In the genomic region with DNA sequence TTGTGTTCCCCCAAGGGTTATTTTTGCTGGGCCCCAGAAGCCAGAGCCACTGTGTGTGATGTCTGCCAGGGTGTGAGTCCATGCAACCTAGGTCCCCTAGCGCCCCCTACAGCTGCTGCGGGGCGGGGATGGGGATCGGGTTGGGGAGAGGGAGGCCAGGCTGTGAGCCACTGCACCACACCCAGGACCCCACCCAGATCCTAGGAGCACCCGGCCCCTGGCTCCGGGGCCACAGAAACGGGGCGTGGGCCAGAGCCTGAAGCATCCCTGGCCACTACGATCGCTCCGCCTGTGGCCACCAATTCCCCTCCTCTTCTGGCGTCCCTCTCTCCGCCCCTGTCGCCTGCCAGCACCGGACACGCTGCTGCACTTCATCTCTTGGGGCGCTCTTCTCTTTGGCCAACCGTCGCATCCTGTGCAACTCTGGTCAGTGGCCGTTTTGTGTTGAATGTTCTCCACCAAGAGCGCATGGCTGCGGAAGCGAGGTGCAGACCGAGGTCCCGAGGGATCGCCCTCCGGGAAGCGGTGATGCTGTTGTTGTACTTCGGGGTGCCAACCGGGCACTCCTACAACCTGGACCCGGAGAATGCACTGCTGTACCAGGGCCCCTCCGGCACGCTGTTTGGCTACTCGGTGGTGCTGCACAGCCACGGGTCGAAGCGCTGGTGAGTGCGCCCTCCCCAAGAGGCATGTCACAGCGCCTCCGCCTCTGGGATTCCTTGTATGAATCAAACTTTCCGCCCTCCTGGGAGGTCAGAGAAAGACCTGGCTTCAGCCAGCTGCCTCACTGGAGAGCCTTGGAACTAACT, we compare ENCODE assay signal across 8 mouse cellular contexts. TPM values are rescaled to one million over a fixed set of nuclear protein-coding genes. Genes with fewer than 3 reads are reported as not detected.
DNase-seq lines count a peak whose midpoint lies in the region; ATAC-seq and TF ChIP-seq lines count a peak whose summit lies in the region.

A gene (plus strand): TSS at position 235 of the 809 bp plus-strand sequence.

- peak within 1 kb of the TSS; percentile 54 for H3K27ac ChIP-seq in heart, embryonic 11.5 days (ENCODE audit: low read depth, low read length)
- H3K27ac ChIP-seq in kidney, embryonic 15.5 days = peak within 1 kb of the TSS; percentile 68
- H3K27ac ChIP-seq in midbrain, postnatal 0 days (ENCODE audit: low read depth, low read length) = no peak within 1 kb of the TSS

- TF ChIP-seq CTCF in midbrain, postnatal 0 days (IDR thresholded peaks at IDR 0.05) = peak; percentile 58

- H3K9ac ChIP-seq in heart, embryonic 11.5 days (ENCODE audit: low read depth, low read length) = peak within 1 kb of the TSS; percentile 68
- peak within 1 kb of the TSS; percentile 36 for H3K9ac ChIP-seq in kidney, embryonic 15.5 days
- peak within 1 kb of the TSS; percentile 50 for H3K9ac ChIP-seq in midbrain, postnatal 0 days (replicated peaks; ENCODE audit: low read length, poor library complexity, severe bottlenecking)

- peak within 1 kb of the TSS; percentile 61 for H3K4me3 ChIP-seq in heart, embryonic 11.5 days (ENCODE audit: low read depth, low read length)
- peak within 1 kb of the TSS; percentile 51 for H3K4me3 ChIP-seq in kidney, embryonic 15.5 days (replicated peaks)
- H3K4me3 ChIP-seq in midbrain, postnatal 0 days (ENCODE audit: low read depth, low read length) = peak within 1 kb of the TSS; percentile 49

- no peaks in the 10 kb centered on the region for H3K36me3 ChIP-seq in heart, embryonic 11.5 days (ENCODE audit: control insufficient read depth, insufficient read depth, low read length)
- no peaks in the 10 kb centered on the region for H3K36me3 ChIP-seq in kidney, embryonic 15.5 days
- H3K36me3 ChIP-seq in midbrain, postnatal 0 days (ENCODE audit: insufficient read depth, low read length) = no peaks in the 10 kb centered on the region

- no peaks in the 10 kb centered on the region for H3K9me3 ChIP-seq in heart, embryonic 11.5 days (replicated peaks; ENCODE audit: control insufficient read depth, low read length)
- no peaks in the 10 kb centered on the region for H3K9me3 ChIP-seq in kidney, embryonic 15.5 days (replicated peaks)
- H3K9me3 ChIP-seq in midbrain, postnatal 0 days (ENCODE audit: low read length) = no peaks in the 10 kb centered on the region

- DNase-seq in B cell, adult 2 months = peak; percentile 95 to 96
- DNase-seq in brain, embryonic 18.5 days (ENCODE audit: low read depth, low spot score) = peak; percentile 18
- DNase-seq in liver = peak; percentile 99
- peak; percentile 64 for DNase-seq in midbrain, postnatal 0 days (ENCODE audit: low spot score)
- peak; percentile 97 to 98 for DNase-seq in spleen, postnatal 10 days (ENCODE audit: low spot score in 2 of 2)

- WGBS in heart, embryonic 11.5 days (ENCODE audit: insufficient replicate concordance) = under 1% methylated on average over 41 of the region's 41 CpGs
- WGBS in kidney, embryonic 15.5 days = under 1% methylated on average over 41 of the region's 41 CpGs
- WGBS in midbrain, postnatal 0 days = under 1% methylated on average over 41 of the region's 41 CpGs

- no peaks in the 10 kb centered on the region; the same call in 1 of the 2 replicates for H3K4me1 ChIP-seq in heart, embryonic 11.5 days (ENCODE audit: control insufficient read depth, insufficient read depth, low read length)
- peaks cover 23% of the 10 kb centered on the region for H3K4me1 ChIP-seq in kidney, embryonic 15.5 days
- 0 out of 2 replicates have a peak, but pooled peaks cover 7% of the 10 kb centered on the region for H3K4me1 ChIP-seq in midbrain, postnatal 0 days (ENCODE audit: insufficient read depth, low read length)

- ATAC-seq in erythroblast, adult 5-6 weeks (replicated peaks; ENCODE audit: low FRiP score, poor library complexity, severe bottlenecking) = peak; percentile 70
- ATAC-seq in heart, embryonic 11.5 days (replicated peaks; ENCODE audit: insufficient number of reproducible peaks, low FRiP score, low TSS enrichment) = peak; percentile 68
- peak; percentile 88 for ATAC-seq in kidney, embryonic 15.5 days (replicated peaks; ENCODE audit: low FRiP score)
- ATAC-seq in midbrain, postnatal 0 days (ENCODE audit: low FRiP score) = peak; percentile 77

- H3K27me3 ChIP-seq in heart, embryonic 11.5 days (ENCODE audit: control insufficient read depth, insufficient read depth, low read length) = no peaks in the 10 kb centered on the region
- H3K27me3 ChIP-seq in kidney, embryonic 15.5 days = no peaks in the 10 kb centered on the region
- peaks cover 4% of the 10 kb centered on the region; the same call in 1 of the 2 replicates for H3K27me3 ChIP-seq in midbrain, postnatal 0 days (ENCODE audit: insufficient read depth, low read length)

- peak within 1 kb of the TSS; percentile 91 for H3K4me2 ChIP-seq in heart, embryonic 11.5 days
- peak within 1 kb of the TSS; percentile 80 for H3K4me2 ChIP-seq in kidney, embryonic 15.5 days
- peak within 1 kb of the TSS; percentile 92 for H3K4me2 ChIP-seq in midbrain, postnatal 0 days (ENCODE audit: low read depth, low read length, poor library complexity, severe bottlenecking)

RNA-seq across cellular contexts. Expression of the gene that starts here (rescaled TPM):
- 241 and 252 TPM in 2 replicates for total RNA-seq in erythroblast, adult 5-6 weeks (2015; ENCODE audit: low replicate concordance)
- 298 and 384 TPM in 2 replicates for total RNA-seq in erythroblast, adult 5-6 weeks (2017; ENCODE audit: low replicate concordance)
- 11.4 and 13.3 TPM in 2 replicates for polyA plus RNA-seq in heart, embryonic 11.5 days (2014; fragmentation: Nextera tagmentation; extraction: Ambion mirVana)
- 4.9 and 5.5 TPM in 2 replicates for polyA plus RNA-seq in kidney, embryonic 15.5 days (2015; fragmentation: Nextera tagmentation; extraction: Ambion mirVana)
- 3.1 and 4.3 TPM in 2 replicates for total RNA-seq in midbrain, postnatal 0 days (2014; rRNA removed)
- polyA plus RNA-seq in midbrain, postnatal 0 days (2015; fragmentation: Nextera tagmentation; extraction: Ambion mirVana) = 1.4 and 1.5 TPM in 2 replicates

Comparison
In these comparisons a context has a peak if more than half of its experiments do, and no peak if none do; other contexts are left out.
1. RNA of the gene that starts here (total RNA-seq): 241 to 384 TPM in erythroblast, adult 5-6 weeks; 3.1 to 4.3 TPM in midbrain, postnatal 0 days; every median in the first group is over 10 times any median in the second.
2. DNase-seq: peak in every context shown above with its lines; median percentile 99 in liver; 98 in spleen, postnatal 10 days; 96 in B cell, adult 2 months; 64 in midbrain, postnatal 0 days; 18 in brain, embryonic 18.5 days.
3. Peak in every context shown above with its lines, with median percentiles within 50 percentile points of each other: ATAC-seq, H3K4me2 ChIP-seq, H3K4me3 ChIP-seq and H3K9ac ChIP-seq.